Mouse (Mus musculus) left cerebral cortex, postnatal 4 days (tissue): ENCODE measurements around the gene Chst12. TPM values are rescaled to one million over a fixed set of nuclear protein-coding genes. Genes with fewer than 3 reads are reported as not detected.

Source experiments
- DNase-seq: peaks from one replicate; pipeline ENCODE4 v3.0.0-alpha.2; 2022
- intact Hi-C: fragments of 180-260 bp; cut with DNase I; formaldehyde crosslinking; loops from one replicate; pipeline ENCODE4 v1.15.1; 2025
- total RNA-seq, 2 experiments: library from RNA; stranded (reverse); gene quantifications; 2 replicates each; pipeline ENCODE4 v1.2.3; 2021

The Chst12 gene
- total RNA-seq, 2 experiments from 2014 or later, result 19.7 to 20.9 TPM

DNA sequence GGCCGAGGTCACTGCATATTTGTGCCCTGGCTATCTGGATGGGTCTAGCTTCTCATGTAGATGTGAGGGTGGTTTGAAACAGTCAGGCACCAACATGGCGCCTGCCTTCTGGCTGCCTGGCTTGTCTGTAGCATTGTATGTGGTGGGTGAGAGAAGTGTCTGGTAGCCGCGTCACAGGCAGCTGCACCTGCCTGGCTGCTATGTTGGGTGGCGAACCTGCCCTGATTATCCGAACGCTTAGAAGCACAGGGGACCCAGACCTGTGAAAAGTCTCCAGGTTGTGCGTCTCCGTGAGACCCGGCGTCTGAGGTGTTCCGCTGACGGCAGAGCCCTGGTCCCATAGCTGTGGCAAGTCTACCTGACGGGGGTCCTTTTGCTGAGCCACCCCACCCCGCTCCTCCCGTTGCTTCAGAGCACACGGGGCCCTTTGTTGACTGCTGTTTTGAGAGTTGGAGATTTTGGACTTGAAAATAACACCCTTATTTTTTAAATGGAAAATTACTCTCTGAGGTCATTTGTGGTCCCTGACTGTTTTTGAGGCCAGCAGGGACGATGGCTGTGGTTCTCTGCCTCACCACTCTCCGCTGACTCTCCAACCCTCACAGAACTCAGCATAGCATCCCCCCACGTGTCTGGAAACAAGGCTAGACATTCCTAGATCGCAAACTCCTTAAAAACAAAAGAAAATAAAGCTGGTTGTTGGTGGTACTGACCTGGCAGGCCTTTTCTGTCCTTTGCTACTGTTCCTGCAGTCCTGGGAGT, 12.0 kb downstream of the Chst12 start:
- intact Hi-C loops, result no loop called here
- DNase-seq, result no peak

DNA sequence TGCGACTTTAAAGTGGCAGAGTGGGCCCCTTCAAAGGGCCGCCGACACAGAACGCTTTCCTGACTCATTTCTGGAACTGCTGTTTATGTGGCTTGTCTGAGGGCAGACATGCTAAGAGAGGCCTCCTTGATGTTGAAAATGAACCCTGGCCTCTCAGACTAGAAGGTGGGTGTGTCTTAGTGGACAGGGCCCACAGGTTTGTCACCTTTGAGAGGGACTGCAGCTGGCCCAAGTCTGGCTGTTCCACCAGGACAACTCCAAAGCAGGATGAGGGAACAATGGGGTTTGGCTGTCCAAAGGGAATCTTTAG, 12.5 kb downstream of the Chst12 start:
- no peak for DNase-seq
- intact Hi-C loops, result no loop called here

DNA sequence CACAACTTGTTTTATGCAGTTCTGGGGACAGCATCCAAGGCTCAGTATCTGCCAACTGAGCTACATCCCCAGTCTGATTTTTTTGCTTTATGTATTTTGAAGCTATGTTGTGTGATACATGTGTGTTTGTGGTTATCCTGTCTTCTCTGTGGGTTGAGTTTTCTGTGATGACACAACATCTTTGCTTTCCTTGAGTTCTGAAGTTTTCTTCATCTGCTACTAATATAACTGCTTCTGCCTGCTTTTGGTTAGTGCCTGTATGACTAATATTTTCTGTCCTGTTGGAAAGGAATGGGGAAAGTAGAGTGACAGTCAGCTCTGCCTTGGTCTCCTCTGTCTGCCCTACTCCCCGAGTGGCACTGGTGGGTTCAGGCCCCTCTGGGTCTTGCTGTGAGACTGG, 15.8 kb downstream of the Chst12 start:
- no peak for DNase-seq
- intact Hi-C loops, result no loop called here

DNA sequence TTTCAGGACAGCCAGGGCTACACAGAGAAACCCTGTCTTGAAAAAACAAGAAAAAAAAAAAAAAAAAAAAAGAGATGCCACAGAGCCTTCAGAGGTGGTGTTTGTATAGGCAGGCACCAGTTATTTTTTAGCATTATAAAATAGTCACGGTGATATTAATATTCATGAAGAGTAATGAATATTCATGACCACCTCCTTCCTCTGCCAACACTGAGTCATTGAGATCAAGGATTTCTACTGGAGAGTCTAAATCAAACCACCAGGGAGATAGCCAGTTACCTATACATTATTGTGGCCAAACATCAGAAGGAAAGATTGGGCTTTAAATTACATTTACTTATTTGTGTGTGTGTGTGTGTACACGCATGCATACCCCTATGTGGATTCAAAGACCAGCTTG, 21.4 kb downstream of the Chst12 start:
- intact Hi-C loops, result no loop called here
- no peak for DNase-seq

DNA sequence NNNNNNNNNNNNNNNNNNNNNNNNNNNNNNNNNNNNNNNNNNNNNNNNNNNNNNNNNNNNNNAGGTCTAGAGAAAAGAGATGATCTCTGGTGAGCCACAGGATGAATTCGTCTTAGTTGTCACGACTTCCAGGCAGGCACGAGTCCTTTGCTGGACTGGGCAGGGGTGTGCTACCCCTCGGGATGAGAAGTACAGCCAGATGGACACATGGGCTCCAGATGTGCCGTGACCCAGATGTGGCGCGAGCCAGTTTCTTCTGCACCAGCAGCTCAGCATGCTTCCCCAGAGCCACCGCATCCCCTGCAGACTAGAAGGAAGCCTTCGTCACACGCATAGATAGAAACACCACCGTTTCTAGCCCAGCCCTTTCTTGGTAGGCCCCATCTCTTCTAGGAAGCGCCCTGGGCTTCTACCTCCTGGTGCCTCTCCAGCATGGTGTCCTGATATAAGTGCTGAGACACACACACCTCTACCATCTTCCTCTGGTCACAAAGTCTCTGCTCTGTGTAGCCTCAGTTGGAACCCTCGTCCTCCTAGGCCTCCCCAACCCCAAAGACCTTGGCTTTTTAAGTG, 32.8 kb downstream of the Chst12 start:
- no peak for DNase-seq
- intact Hi-C loops, result loop anchor here (5.0 kb wide), 1 partner anchor 209 kb away; no protein-coding TSS in a partner anchor

DNA sequence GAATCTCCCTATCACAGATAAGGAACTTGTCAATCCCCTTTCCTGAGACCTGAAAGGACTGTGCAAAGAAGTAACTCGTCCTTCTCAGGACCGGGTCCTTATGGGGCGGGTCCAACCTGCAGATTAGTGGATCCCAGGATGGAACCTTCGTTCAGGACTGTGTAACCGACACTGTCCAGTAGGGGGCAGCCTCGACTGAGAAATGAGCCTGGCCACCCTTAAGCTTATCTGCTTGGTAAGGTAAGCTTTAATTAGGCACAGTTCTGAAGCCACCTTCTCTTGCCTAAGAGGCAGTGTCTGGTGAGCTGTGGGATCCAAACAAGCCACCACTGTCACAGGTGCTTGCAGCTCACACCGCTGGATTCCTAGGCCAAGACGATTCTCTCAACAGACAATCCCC, 34.8 kb downstream of the Chst12 start:
- peak; percentile 79 for DNase-seq
- intact Hi-C loops, result loop anchor here (5.0 kb wide), 2 partner anchors 77 to 142 kb away; no protein-coding TSS in a partner anchor

DNA sequence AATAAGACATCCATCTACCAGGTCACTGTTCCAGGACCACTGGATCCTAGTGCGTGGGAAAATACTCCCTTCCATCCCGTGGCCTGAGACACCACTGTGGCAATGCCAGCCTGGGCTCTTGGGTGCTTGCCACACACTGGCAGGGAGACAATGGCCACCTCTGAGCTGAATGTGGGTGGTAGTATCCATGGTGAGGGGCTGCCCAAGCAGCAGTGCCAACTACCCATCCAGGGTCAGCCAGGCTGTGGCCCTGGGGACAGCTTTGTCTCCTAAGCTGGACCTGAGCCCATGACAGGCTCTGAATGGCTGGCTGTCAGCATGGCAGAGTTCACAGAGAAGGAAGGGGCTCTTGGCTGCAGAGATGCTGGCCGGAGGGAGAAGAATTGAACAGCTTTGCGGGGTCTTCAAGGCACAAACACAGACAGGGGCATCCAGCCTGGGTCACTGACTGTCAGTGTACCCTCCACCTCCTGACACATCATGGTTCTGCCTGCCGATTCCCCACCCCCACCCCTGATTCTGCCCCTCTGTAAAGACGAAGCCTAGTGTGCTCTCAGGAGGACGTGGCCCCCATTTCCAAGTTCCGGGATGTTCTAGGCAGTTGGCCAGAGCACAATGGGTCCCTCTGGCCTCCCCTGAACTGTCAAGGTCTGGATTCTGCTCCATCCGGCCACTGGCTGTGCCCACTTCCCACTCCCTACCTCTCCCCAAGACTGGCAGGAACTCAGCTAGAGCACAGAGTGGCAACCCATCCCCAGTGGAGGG, 37.6 kb downstream of the Chst12 start:
- intact Hi-C loops, result loop anchor here (5.0 kb wide), 2 partner anchors 74 to 139 kb away; no protein-coding TSS in a partner anchor
- peak; percentile 92 for DNase-seq

DNA sequence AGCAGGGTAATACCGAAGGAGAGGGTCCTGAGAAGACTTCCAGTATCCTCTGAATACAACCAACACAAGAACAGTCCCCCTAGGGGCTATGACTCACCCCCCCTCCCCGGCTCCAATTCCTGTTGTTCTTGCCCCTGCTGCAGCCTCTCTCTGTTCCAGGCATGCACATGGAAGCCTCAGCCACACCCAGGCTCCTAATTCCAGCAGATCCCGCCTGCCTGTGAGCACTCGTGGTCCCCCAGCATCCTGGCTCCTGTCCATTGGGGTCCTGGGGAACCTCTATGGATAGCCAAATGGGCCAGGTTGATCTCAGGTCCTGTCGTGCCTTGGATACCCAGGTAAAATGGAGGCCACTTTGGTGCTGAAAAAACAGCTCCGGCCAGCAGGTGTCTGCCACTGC, 40.3 kb downstream of the Chst12 start:
- intact Hi-C loops, result no loop called here
- no peak for DNase-seq

DNA sequence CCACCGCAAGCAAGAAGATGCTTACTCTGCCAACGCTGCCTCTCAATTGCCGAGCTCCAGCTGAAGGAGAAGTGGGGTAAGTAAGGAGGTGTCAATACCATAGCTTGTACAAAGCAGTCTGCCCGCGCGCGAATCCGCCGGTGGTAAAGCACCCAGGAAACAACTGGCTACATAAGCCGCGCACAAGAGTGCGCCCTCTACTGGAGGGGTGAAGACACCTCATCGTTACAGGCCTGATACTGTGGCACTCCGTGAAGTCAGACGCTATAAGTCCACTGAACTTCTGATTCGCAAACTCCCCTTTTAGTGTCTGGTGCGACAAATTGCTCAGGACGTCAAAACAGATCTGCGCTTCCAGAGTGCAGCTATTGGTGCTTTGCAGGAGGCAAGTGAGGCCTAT, 41.0 kb downstream of the Chst12 start:
- DNase-seq, result no peak
- intact Hi-C loops, result no loop called here

DNA sequence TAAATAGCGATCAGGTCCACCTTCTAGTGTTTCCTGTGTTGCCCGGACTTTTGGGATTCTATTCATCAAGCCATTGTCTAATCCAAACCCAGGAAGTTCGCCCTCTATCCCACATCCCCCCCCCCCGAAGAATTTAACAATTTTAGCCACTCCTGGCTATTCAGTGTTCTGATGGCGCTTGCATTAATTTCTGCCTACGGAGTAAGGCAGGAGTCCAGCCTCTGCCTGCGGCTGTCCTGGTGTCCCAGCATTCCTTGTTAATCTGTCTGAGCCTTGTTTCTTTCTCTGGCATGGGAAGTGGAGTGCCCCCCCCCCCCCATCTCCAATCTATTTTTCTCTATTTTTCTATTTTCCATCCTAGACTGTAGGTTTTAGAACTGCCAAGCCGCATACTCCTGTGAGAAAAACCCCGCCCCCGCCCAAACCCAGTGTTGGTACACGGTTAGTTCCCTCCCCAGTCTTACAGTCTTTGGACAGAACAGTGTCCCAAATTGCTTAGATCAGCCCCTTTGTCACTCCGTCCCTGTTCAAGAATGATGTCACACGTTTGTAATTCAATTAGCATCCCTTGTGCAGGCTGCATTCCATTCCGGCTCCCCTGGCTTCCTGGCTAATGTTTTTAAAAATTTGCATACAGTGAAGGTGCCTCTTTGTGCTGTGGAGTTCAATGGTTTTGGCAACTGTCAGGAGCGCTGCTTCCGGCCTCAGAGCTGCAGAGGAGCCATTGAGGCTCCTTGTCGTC, 44.1 kb downstream of the Chst12 start:
- peak; percentile 36 for DNase-seq
- intact Hi-C loops, result no loop called here

DNA sequence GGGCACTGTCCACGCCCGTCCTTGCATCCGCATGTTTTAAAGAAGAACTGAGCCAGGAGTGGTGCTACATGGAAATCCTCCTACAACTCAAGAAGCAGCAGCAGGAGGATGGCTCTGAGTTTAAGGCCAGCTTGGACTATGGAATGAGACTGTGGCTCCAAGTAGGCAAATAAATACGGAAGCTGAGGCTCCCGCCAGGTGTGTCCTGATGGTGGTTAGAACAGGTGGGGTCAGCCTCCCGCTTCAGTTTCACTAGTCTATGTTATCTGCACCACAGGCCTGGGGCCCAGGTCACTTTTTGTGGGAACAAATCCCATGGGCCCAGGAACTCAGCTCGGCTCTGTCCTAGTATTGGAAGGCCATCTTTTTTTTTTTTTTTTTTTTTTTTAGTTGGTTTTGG, 48.4 kb downstream of the Chst12 start:
- DNase-seq, result no peak
- intact Hi-C loops, result no loop called here

DNA sequence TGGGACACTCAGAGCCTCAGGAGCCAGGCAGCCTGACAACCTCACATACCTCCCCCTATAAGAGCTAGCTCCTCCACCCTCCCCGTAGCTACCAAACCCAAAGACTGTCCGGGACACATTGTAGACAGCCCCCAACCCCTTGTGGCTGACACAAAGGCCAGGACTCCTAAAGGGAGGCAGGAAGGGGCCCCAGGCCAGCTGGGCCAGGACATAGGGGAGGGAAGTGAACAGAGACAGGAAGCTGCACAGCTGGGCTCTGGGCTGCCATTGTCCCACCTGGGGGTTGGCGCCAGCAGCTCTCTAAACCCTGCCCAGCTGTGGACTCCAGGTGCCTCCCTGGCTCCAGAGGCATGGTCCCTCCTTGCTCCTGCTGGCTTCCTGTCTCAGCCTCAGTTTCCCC, 51.5 kb downstream of the Chst12 start:
- DNase-seq, result no peak
- intact Hi-C loops, result no loop called here

DNA sequence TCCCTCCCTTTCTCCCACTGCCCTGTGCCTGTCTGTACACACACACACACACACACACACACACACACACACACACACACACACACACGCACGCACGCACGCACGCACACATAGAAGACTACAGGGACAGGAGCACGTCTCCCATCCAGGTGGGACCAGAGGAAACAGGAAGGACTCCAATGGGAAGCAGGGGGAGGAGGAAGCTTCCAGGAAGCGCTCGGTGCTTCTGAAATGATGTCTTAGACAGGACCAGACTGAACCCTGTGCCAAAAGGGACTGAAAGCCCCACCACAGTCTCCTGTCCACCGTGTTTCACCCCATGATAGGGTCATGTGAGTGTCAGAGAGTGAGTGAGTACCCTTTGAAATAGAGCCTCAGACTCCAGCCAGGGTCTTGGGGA, 57.3 kb downstream of the Chst12 start:
- no peak for DNase-seq
- intact Hi-C loops, result no loop called here

DNA sequence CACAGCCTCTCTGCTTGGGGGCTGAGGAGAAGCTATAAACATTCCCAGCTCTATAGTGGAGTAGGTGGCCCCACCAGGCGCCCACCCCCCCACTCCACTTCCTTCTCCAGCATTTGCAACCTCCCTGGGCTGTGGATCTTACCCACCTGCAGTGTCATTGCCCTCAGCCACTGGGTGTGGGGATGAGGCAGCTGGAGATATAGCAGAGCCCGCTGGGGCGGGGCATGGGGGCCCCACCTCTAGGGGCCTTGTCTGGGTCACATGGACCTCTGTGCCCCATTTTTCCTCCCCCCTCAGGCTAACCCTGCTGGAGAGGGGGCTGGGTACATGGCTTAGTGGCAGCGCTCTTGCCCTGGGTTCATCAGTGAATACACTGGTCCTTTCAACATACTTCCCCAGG, 59.5 kb downstream of the Chst12 start, which contains the start of gene Grifin:
TSS of gene Grifin (minus strand) at position 176 of the 400 bp plus-strand sequence.
- DNase-seq, result no peak
- intact Hi-C loops, result no loop called here

DNA sequence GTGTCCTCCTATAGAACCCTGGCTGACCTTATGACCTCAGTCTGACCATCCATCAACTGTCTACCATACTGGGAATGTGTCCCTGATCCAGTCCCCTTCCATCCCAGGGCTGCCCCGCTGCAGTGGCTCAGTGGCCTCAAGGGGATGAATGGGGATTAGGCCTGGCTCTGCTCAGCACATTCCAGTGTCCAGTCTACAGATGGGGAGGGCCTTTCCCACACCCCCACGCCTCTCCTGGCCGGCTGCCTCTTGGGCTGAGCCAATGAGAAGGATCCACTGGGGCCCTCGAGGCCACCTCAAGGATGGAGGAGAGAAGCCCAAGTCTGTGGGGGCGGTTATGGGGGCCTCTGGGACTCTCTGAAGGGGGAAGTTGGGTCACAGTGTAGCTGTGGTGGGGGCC, 60.1 kb downstream of the Chst12 start:
- DNase-seq, result peak; percentile 55
- intact Hi-C loops, result no loop called here

DNA sequence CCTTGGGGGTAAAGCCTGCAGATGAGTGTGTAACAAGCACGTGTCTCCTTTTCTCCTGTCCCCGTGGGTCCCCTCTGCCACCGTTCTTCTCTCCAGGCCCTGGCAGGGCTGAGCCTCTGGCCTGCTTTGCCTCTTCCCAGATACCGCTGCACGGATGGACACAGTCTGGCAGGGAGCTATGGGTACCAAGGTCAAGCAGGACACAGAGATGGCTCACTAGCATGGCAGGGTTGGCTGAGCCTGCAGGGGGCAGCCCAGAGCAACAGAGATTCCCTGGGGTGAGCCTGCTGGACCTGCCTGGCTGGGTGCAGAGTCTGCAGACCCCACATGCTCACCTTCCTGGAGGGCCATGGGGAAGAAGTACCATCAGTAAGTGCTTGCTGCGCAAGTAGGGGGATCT, 60.5 kb downstream of the Chst12 start:
- intact Hi-C loops, result no loop called here
- peak; percentile 31 for DNase-seq

DNA sequence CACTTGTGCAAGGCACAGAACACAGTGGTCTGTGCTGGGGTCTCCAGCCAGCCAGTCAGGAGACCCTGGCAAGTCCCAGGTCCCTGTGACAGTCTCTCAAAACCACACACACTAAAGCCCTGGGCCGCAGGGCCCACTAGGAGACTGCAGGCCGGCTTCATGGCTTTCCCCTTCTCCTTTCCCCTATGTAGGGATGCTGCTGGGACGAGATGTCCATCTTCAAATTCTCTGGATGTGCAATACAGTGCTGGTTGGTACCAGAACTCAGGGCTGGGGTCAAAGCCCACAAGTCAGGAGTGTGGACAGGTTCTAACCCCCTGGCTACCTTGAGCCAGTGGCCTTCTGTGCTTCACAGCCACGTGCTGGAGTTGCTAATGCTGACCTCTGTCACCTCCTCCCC, 60.9 kb downstream of the Chst12 start:
- no peak for DNase-seq
- intact Hi-C loops, result no loop called here

DNA sequence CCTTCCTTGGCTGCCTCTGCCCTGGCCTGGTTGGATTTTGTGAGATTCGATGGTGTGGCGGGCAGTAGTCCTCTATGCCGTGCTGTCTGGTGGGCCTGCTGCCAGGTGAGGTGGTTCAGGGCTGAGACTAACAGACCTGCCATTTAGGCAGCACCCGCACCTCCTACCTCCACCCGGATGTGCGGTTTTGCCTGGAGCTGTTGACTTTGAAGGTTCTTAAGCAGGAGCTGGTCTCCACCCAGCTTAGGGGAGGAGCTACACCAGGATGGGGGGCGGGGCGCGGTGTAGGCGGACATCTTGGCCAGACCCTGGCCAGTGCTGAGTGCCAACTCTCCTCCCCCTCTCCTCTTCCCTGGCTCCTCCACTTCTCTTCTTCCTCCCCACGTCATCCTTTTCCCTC, 62.0 kb downstream of the Chst12 start:
- intact Hi-C loops, result no loop called here
- DNase-seq, result peak; percentile 66

DNA sequence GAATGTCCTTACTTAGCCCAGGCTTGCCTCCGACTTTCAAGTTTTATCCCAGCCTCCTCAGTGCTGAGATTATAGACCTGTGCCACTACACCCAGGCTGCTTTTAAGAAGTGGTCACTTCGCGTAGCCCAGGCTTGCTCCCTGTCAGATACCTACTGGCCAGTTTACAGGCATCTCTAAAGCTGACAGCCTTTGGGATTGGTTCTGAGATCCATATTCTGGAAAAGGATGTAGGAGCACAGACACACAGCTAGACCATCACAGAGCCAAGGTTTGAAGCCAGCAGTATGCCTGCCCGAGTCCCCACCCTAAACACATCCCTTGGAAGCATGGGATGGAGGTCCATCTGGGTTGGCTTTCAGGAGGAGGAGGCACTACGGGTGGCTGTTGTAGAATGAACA, 62.4 kb downstream of the Chst12 start:
- intact Hi-C loops, result no loop called here
- no peak for DNase-seq

DNA sequence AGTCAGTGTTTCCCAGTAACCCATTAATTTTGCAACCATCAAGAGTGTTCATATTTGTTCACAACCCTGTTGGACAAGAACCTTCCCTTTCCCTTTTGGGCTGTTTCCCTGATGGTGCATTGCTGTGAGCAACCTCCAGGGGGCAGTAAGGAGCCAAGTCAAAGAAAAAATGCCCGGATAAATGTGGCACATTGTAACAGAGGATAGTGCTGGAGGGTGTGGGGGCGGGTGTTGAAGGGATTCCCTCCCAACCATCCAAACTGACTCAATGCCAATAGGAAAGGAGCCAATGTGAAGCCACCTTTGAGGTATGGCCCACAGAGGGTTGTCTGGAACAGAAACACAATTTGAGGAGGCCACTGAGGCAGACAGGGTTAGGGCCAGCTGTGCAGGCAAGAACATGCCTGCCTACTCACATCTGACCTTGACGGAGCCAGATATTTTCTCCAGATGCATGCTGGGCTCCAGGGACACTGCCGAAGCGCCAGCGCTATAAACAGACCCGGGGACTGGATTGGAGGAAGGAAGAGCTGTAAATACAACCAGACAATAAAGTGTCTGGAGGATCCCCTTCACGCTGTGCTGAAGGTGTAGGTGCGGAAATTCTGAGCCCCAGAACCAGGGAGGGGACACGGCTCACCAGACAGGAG, 63.1 kb downstream of the Chst12 start:
- intact Hi-C loops, result no loop called here
- peak; percentile 66 for DNase-seq
